Mouse (Mus musculus) lung, adult 2 months (tissue): Measurements from ENCODE around the gene Chd2.

Experiments used
- CTCF ChIP-seq: fragments of 200-500 bp; IDR thresholded peaks from 2 replicates; pipeline ENCODE4 v1.5.1; 2011; ENCODE audit warnings: mild to moderate bottlenecking, low read length, control low read depth; ENCODE audit not compliant: insufficient read depth
- POLR2A ChIP-seq: fragments of 200-500 bp; IDR thresholded peaks from 2 replicates; pipeline ENCODE4 v1.6.1; 2011; ENCODE audit warnings: low read depth, mild to moderate bottlenecking, control low read depth, low read length, borderline replicate concordance; ENCODE audit errors: extremely low read depth

DNA sequence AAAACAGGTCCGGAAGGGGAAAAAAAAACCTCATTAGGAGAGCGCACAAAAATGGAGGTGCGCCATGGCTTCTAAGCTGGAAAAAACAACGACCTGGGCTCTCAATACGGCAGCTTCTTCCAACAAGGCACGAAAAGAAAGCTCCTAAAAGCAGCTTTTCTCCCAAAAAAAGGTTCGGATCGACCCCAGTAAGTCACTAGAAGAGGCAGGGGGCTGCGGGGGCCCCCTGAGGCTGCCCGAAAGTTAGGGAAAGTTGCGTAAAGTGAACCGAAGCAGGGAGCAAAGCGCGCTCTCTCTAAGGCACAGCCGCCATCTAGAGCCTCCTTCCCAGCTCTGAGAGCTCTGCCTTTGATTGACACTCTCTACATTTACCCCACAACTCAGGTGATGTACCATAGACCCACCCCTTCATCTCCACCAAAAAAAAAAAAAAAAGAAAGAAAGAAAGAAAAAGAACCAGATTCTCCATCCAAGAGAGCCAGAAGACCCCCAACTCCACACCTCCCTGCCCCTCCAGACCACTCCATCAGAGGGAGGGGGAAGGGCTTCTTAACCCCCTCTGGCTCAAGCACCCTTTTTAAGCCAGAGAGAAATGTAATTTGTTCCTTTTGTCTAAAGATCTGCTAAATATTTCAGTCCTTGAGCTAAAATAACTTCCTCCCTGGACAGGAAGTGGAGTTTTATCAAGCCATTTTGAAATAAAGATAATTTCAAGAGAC, at the start of gene Chd2:
- TF ChIP-seq POLR2A (peak; percentile 94; the same call in 1 of the 2 replicates), CTCF (no peak)
